Mouse (Mus musculus): Measurements from ENCODE around the gene Eln.
A peak's percentile ranks its signal among the peaks of the same experiment; 100 is the strongest.

GRCm38 (mm10) chr5:134704157-134704556 lies 43.0 kb downstream of the Eln start:
- peak; percentile 91 for TF ChIP-seq CTCF (IDR thresholded peaks at IDR 0.05; ENCODE audit: borderline replicate concordance, insufficient read depth, low read depth, low read length)
- TF ChIP-seq POLR2A (IDR thresholded peaks at IDR 0.05; ENCODE audit: borderline replicate concordance, insufficient read depth, low read length), result no peak

All from cerebellum, adult 2 months (tissue).